Mouse (Mus musculus) forebrain, postnatal 0 days (tissue): ENCODE measurements around the gene Denr. TPM values are rescaled to one million over a fixed set of nuclear protein-coding genes. Genes with fewer than 3 reads are reported as not detected.

Source experiments
- ATAC-seq: fragments of 200-750 bp; cut with Nextera tagmentation; 2 replicates; pipeline ENCODE4 v1.8.0; 2017; ENCODE audit warnings: mild to moderate bottlenecking, moderate library complexity
- DNase-seq: peaks from one replicate; pipeline ENCODE4 v3.0.0-alpha.2; 2015
- H3K27ac ChIP-seq: fragments of 300-500 bp; sonication (generic); 2 replicates; pipeline ENCODE4 v1.5.1; 2014; ENCODE audit warnings: low read depth, mild to moderate bottlenecking, antibody characterized with exemption, low read length, moderate library complexity, mixed read lengths
- H3K27me3 ChIP-seq: fragments of 300-500 bp; sonication (generic); 2 replicates; pipeline ENCODE4 v1.6.1; 2014; ENCODE audit warnings: mild to moderate bottlenecking, low read length, mixed read lengths; ENCODE audit not compliant: insufficient read depth
- H3K36me3 ChIP-seq: fragments of 300-500 bp; sonication (generic); 2 replicates; pipeline ENCODE4 v1.6.1; 2014; ENCODE audit warnings: mild to moderate bottlenecking, moderate library complexity; ENCODE audit not compliant: insufficient read depth
- H3K4me1 ChIP-seq: fragments of 300-500 bp; sonication (generic); 2 replicates; pipeline ENCODE4 v1.6.1; 2014; ENCODE audit warnings: antibody characterized with exemption; ENCODE audit not compliant: insufficient read depth
- H3K4me2 ChIP-seq: fragments of 300-500 bp; sonication (generic); 2 replicates; pipeline ENCODE4 v1.6.1; 2014; ENCODE audit warnings: low read depth, mild to moderate bottlenecking, moderate library complexity
- H3K4me3 ChIP-seq: fragments of 300-500 bp; sonication (generic); 2 replicates; pipeline ENCODE4 v1.5.1; 2014; ENCODE audit warnings: low read depth, low read length, mixed read lengths
- H3K9ac ChIP-seq: fragments of 300-500 bp; sonication (generic); 2 replicates; pipeline ENCODE4 v1.6.1; 2014; ENCODE audit warnings: mild to moderate bottlenecking
- H3K9me3 ChIP-seq: fragments of 300-500 bp; sonication (generic); 2 replicates; pipeline ENCODE4 v1.6.1; 2016; ENCODE audit warnings: low read length
- CTCF ChIP-seq: sonication (generic); IDR thresholded peaks from 2 replicates; pipeline ENCODE4 v1.5.1; 2016; ENCODE audit warnings: antibody characterized with exemption, control low read depth, low read depth
- WGBS: fragments of 180-500 bp; shearing (Covaris S2); extraction: QIAGEN DNeasy Blood & Tissue Kit; methylation state at CpG from one replicate; pipeline ENCODE4 v1.1.7; 2014; 5-methylcytosine and 5-hydroxymethylcytosine counted together
- polyA plus RNA-seq: library from polyadenylated mRNA; unstranded; fragments of >200 nt; fragmentation: Nextera tagmentation; extraction: Ambion mirVana; gene quantifications from 2 replicates; pipeline ENCODE4 v1.2.1, GENCODE M21; 2015
- total RNA-seq: library from RNA; depleted of rRNA; stranded (reverse); fragments of >200 nt; gene quantifications from 2 replicates; pipeline ENCODE4 v1.2.3, GENCODE M21; 2014

Denr gene
- total and polyA plus RNA-seq, 2 experiments from 2014 or later, result 25.3 to 130 TPM

DNA sequence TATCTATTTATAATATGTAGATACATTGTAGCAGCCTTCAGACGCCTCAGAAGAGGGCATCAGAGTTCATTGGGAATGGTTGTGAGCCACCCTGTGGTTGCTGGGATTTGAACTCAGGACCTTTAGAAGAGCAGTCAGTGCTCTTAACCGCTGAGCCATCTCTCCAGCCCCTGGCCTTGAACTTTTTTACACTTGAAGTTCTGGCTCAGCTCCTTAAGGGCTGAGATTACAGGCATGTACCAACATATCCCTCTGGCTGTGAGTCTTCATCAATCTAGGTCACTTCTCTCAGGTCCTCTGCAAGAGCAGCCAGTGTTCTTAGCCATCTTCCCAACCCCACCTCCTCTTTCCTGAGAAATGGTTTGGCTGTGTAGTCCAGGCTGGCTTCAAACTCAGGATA lies 16.7 kb upstream of the Denr start:
- Histone ChIP-seq H3K4me3 (no peak overlapping the region), H3K9ac (no peak overlapping the region), H3K9me3 (no peaks in the 10 kb centered on the region), H3K27ac (no peak overlapping the region), H3K27me3 (no peaks in the 10 kb centered on the region), H3K4me1 (no peaks in the 10 kb centered on the region), H3K36me3 (no peaks in the 10 kb centered on the region), H3K4me2 (no peak overlapping the region)
- no peak for DNase-seq
- ATAC-seq, result no peak
- WGBS, result 68% methylated on average over 2 of the region's 2 CpGs
- TF ChIP-seq CTCF, result no peak

DNA sequence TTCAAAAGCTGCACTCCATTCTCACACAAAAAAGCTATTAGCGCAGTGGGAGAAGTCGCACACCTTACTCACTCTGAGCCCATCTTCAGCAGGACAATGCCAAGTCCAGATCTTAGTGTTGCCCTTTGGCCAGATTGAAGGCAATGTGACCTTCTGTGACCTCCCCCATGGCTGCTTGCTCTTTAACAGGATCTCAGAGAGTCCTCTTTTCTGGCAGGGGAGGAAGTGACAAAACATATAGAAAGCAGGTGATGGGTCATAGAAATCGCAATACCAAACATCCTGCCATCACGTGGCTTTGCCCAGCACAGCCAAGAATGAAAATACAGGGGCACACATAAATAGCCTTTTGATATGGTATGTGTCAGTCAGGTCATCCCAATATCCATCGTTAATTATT lies 16.0 kb upstream of the Denr start:
- no peaks in the 10 kb centered on the region for H3K27me3 ChIP-seq
- whole genome bisulfite sequencing, result 80% methylated on average over 5 of the region's 5 CpGs

DNA sequence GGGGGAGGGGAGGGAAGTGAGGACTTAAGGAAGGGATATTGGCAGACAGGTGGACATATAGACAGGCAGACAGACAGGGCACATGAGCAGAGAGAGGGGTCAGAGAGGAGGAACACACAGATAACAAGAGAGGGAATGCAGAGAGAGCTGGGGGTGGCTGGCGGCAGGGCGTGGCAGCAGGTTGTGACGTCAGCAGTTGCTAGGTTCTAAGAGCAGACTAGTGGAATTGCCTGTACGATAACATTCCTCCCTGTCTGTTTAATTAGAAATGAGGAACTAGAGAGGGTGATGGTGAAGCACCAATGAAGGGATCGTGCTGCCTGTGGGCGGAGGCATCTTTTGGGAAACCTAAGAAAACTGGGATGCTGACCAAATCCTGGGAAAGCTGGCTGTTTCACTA lies 15.3 kb upstream of the Denr start:
- H3K4me3 ChIP-seq, result no peak overlapping the region
- H3K36me3 ChIP-seq, result no peaks in the 10 kb centered on the region
- DNase-seq (peak; percentile 67), ATAC-seq (no peak; the same call in 1 of the 2 replicates)
- H3K9me3 ChIP-seq, result no peaks in the 10 kb centered on the region
- H3K4me1 ChIP-seq, result no peaks in the 10 kb centered on the region
- no peaks in the 10 kb centered on the region for H3K27me3 ChIP-seq
- 54% methylated on average over 6 of the region's 6 CpGs for WGBS
- H3K27ac ChIP-seq, result no peak overlapping the region
- H3K9ac ChIP-seq, result no peak overlapping the region
- H3K4me2 ChIP-seq, result peak overlapping the region; percentile 8; the same call in 1 of the 2 replicates
- no peak for TF ChIP-seq CTCF

More for the DNA sequence above, 16.0 kb upstream of the Denr start:
- H3K4me2 ChIP-seq, result no peak overlapping the region
- ATAC-seq (no peak), DNase-seq (no peak)
- no peak overlapping the region for H3K4me3 ChIP-seq
- TF ChIP-seq CTCF, result no peak
- no peaks in the 10 kb centered on the region for H3K9me3 ChIP-seq
- H3K27ac ChIP-seq, result no peak overlapping the region
- no peaks in the 10 kb centered on the region for H3K36me3 ChIP-seq
- no peak overlapping the region for H3K9ac ChIP-seq
- H3K4me1 ChIP-seq, result no peaks in the 10 kb centered on the region

DNA sequence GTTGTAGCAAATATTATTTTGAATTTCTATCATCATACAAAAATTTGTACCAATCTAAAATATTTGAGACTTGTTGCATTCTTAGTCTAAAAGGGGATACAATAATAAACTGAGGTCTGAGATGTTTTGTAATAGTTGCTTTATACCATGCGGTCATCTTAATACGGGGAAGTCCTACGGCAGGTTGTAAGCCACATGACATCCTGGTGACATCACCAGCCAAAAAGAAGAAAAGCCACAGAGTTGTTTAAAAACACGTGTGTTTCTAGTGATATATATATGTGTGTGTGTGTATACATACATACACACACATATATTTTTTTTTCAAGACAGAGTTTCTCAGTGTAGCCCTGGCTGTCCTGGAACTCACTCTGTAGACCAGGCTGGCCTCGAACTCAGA lies 13.5 kb upstream of the Denr start:
- Histone ChIP-seq H3K4me2 (no peak overlapping the region), H3K9me3 (no peaks in the 10 kb centered on the region), H3K27ac (no peak overlapping the region), H3K27me3 (no peaks in the 10 kb centered on the region), H3K4me1 (no peaks in the 10 kb centered on the region), H3K36me3 (no peaks in the 10 kb centered on the region), H3K4me3 (no peak overlapping the region), H3K9ac (no peak overlapping the region)
- no peak for ATAC-seq
- DNase-seq, result no peak
- 93% methylated on average over 5 of the region's 5 CpGs for WGBS
- no peak for TF ChIP-seq CTCF

DNA sequence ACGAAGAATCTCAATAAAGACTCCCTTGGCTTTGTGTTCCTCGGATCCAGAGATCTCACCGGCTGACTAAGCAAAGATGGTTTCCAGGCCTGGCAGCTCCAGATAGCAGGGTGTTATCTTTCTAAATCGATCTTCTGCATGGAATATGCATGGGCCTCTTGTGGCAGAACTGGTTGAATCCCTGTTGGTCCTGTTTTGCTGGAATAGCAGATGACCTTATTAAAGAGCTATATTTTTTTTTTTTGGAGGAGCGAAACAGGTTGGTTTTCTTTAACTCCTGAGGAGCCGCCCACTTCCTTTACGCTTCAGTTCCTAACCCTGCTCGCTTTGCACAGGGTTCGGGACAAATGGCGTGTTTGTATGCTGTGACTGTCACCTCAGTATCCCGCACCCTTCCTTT lies 10.6 kb upstream of the Denr start:
- ATAC-seq, result no peak

DNA sequence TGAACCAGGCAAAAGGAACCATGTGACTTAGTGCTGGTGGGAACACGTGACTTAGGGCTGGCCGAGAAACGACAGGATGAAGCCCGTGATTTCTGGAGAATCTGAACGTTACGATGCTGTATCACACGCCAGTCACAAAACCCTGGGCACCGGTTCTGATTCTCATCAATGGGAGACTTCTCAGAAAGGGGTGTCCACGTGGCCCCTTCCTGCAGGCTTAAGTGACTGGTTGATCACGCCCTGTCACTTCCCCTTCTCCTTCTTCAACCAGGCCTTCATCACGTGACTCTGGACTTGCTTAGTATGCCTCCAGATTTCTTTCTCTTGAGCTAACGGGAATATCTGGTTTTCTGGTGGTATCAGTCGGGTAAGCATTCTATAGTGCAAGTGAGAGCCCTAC lies 9.6 kb upstream of the Denr start:
- no peaks in the 10 kb centered on the region for H3K27me3 ChIP-seq
- H3K9me3 ChIP-seq, result no peaks in the 10 kb centered on the region
- no peaks in the 10 kb centered on the region for H3K36me3 ChIP-seq
- H3K9ac ChIP-seq, result no peak overlapping the region
- no peak overlapping the region for H3K4me2 ChIP-seq
- H3K27ac ChIP-seq, result no peak overlapping the region
- ATAC-seq (no peak), DNase-seq (no peak)
- WGBS, result 85% methylated on average over 13 of the region's 13 CpGs
- H3K4me1 ChIP-seq, result no peaks in the 10 kb centered on the region
- H3K4me3 ChIP-seq, result no peak overlapping the region
- no peak for TF ChIP-seq CTCF

More for the DNA sequence above, 10.6 kb upstream of the Denr start:
- no peak for DNase-seq
- Histone ChIP-seq H3K4me3 (no peak overlapping the region), H3K9ac (no peak overlapping the region), H3K27ac (no peak overlapping the region), H3K4me1 (no peaks in the 10 kb centered on the region), H3K9me3 (no peaks in the 10 kb centered on the region), H3K27me3 (no peaks in the 10 kb centered on the region), H3K4me2 (no peak overlapping the region), H3K36me3 (no peaks in the 10 kb centered on the region)
- TF ChIP-seq CTCF, result no peak
- WGBS, result 82% methylated on average over 11 of the region's 11 CpGs

DNA sequence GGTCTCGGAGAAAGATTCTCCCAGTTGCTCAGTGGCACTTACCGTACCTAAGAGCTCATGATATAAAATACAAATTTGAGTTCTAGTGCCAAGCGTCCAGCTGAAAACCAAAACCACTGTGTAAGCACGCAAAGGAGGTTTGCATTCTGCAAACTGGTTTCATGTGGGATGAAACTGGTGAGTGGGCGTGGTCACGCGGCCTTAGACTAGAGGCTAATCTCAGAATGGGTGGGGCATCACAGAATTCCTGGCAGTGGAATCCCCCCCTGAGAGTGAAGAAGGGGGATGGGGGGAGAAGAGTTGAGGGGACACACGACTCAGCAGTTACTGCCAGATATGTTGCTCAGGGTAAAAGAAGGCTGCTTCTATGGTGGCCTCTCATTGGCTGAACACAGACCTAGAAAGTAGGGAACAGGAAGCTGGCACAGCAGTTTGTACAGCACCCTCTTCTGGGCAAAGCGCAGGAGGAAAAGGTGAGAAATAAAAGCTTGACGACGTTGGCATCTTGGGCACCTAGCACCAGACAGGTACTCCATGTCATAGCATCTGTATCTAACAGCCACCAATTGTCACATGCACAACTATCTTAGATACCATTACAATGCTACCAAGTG lies 2.8 kb upstream of the Denr start:
- Histone ChIP-seq H3K27me3 (no peaks in the 10 kb centered on the region), H3K9me3 (no peaks in the 10 kb centered on the region), H3K27ac (no peak overlapping the region), H3K4me1 (peaks cover 9% of the 10 kb centered on the region; the same call in 1 of the 2 replicates), H3K4me3 (no peak overlapping the region), H3K4me2 (no peak overlapping the region), H3K36me3 (peaks cover 10% of the 10 kb centered on the region; the same call in 1 of the 2 replicates), H3K9ac (no peak overlapping the region)
- DNase-seq, result no peak
- TF ChIP-seq CTCF, result no peak
- ATAC-seq, result no peak
- 79% methylated on average over 11 of the region's 11 CpGs for WGBS
